Mouse (Mus musculus) brain, embryonic 14.5 days (tissue): ENCODE results near the gene Aip.

Experiments
- CTCF ChIP-seq: fragments of 200-500 bp; IDR thresholded peaks from 2 replicates; pipeline ENCODE4 v1.5.1; 2012; ENCODE audit warnings: inconsistent platforms, mild to moderate bottlenecking, moderate library complexity, borderline replicate concordance; ENCODE audit not compliant: insufficient read depth, insufficient read length; ENCODE audit errors: extremely low read depth
- POLR2A ChIP-seq: fragments of 200-500 bp; IDR thresholded peaks from 2 replicates; pipeline ENCODE4 v1.6.1; 2012; ENCODE audit warnings: mild to moderate bottlenecking, inconsistent platforms, borderline replicate concordance; ENCODE audit not compliant: poor library complexity, insufficient read depth, insufficient read length, severe bottlenecking; ENCODE audit errors: extremely low read depth

DNA sequence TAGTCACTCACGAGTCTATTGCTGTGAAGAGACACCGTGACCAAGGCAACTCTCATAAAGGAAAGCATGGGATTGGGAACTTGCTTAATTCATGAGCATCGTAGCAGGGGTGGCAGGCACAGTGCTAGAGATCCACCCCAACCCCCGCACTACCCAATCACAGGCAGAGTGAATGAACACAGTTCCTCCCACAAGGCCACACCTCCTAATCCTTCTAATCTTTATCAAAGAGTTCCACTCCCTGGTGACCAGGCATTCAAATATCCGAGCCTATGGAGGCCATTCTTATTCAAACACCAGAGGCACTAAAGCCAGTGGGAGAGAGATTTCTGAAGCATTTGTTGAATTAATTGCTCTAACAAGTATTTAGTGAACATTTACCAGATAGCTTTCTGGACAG, 20.3 kb upstream of the Aip start:
- no peak for TF ChIP-seq CTCF
- TF ChIP-seq POLR2A: no peak
